Mouse (Mus musculus) 3134 (cell line): ENCODE data around the gene Olfr684.

ENCODE experiments used
- DNase-seq: peaks from one replicate; pipeline ENCODE4 v3.0.0-alpha.2; 2011; ENCODE audit warnings: low spot score; ENCODE audit not compliant: insufficient read length; ENCODE audit errors: extremely low read depth

Gene Olfr684

DNA sequence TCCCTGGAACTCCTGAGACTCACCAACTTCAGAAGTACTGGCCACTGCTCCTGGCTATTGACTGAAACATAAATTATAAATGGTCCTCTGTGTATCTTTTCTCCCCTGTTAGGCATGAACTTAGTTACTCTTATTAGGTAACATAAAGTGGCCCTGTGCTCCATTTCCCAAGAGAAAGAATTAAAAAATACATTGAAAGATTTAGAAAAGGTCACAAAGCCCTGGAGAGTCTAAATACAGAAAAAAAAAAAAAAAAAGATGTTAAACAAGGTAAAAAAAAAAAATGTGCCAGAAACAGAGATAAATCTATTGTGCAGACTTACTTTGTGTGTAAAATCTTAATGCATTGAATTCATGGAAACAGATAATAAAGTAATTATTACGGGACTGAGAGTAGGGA, at the start of gene Olfr684:
Gene Olfr684 (minus strand): TSS at position 101 of the 400 bp plus-strand sequence.
- DNase-seq, result no peak

DNA sequence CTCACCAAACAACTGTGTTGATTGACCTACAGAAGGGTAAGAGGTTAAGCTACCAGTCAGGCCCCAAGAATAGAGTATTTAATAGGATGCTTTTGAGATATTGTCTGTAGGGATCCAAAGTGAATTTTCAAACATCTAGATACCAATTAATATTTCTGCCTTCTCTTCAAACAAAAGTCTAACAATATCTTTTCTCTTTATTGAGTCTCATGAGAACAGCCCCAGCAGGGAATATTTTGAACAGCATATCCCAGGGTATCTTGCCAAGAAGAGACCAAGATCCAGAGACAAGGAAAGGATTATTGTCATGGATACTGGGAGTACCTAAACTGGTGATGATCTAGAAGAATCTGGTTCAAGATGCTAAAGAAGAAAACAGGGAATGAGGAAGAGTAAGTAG, 43.9 kb upstream of the Olfr684 start, which contains the start of gene Olfr686:
Gene Olfr686 (minus strand): TSS at position 101 of the 400 bp plus-strand sequence.
- no peak for DNase-seq

DNA sequence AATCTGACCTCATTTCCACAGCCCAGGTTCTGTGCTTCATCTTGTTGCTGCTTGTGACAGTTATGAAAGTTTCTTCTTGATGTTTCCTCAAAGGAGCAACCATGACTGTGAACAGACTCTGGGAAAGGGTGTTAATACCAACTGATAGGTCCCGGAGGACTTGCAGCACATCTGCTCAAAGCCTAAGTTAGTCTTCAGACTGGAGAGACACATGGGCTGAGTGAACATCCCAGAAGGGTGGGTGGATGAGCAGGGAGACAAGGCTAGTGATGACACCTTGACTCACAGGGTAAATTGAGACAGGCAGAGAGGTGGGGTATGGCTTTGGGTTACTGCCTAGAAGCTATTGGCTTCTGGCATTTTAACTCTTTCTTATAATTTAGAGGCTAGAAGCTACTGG, 22.5 kb upstream of the Olfr684 start, which contains the start of gene Olfr685:
Gene Olfr685 (minus strand): TSS at position 101 of the 400 bp plus-strand sequence.
- no peak for DNase-seq

DNA sequence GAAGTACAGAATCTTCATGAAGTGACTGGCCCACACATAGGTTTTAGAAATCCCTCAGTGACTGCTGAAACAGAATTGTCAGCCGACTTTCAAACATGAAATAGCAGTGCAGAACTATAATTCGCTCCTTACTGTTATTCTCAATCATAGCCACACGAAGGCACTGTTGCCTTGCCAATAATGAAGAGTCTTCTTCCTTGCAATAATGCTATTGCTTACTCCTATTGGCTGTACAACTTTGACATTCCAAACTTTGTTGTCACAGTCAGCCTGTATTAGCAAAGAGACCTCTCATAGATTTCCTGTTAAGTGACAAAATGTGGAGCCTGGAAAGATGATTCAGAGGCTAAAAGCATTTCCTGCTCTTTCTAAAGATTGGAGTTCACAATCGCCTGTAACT, 7.3 kb upstream of the Olfr684 start:
- peak; percentile 6 for DNase-seq

DNA sequence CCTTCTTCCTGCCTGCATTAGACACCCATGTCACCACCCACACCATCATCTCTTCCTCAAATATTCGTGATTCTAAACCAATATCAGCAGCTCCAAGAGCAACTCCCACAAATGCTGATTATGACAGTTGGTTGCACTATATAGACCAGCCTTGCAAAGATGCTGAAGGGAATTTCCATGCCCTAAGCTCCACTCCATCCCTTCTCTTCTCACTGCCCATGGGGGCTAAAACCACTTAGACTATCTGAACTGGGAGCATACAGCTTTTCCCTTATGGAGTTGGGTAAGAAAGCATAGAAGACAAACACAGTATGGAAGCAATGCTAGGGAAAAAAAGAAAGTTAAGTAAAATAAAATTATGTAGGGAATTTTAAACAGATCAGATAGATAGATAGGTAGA, 16.5 kb downstream of the Olfr684 start, which contains the start of gene Olfr683:
Gene Olfr683 (minus strand): TSS at position 101 of the 400 bp plus-strand sequence.
- DNase-seq, result no peak

DNA sequence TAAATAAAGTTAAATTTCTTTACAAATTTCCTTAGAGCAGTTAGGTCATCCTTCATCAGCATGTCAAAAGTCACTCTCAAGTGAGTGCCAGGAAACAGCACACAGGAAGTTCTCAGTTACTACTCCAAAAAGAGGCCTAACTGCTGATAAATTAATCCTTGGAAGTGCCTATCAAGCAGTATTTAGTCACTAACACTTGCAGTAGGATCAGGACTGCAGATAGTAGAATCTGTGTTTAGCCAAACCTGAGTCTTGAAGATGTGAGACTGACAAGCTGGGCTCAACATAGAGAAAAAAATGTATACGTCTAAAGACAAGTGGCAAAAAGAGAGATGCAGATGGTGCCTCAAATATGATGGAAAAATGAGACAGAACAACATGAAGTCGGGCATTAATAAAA, 22.2 kb downstream of the Olfr684 start:
- no peak for DNase-seq

DNA sequence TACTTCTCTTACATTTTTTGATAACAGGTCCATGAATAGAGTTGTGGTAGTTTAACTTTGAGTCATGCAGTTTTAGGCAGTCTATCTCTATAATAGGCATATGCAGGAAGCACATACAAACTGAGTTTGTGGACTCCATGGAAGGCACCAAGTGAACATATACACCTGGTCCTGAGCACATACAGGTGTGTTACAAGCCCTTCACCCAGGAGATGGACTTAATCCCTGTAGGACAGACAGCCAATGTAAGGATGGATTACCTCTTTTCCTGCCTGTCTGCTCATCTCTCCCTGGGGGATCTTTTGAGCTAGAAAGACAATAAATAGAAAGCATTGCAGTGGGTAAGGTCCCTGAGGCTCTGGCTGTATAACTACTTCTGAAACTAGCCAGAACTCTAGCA, 46.9 kb downstream of the Olfr684 start, which contains the start of gene Olfr681:
Gene Olfr681 (plus strand): TSS at position 301 of the 400 bp plus-strand sequence.
- DNase-seq, result no peak
